Mouse (Mus musculus) liver, postnatal 0 days (tissue): Measurements from ENCODE around the gene Tsku.

ENCODE experiments used
- CTCF ChIP-seq: sonication (generic); IDR thresholded peaks from 2 replicates; pipeline ENCODE4 v1.5.1; 2016; ENCODE audit warnings: antibody characterized with exemption, low read depth
- EP300 ChIP-seq: IDR thresholded peaks from 2 replicates; pipeline ENCODE4 v1.6.1; 2016; ENCODE audit warnings: antibody characterized with exemption, low read depth, mild to moderate bottlenecking

GRCm38 (mm10) chr7:98403996-98404395 is 42.9 kb upstream of the Tsku start:
- TF ChIP-seq CTCF (no peak), EP300 (no peak)
